Mouse (Mus musculus) liver, embryonic 13.5 days (tissue): ENCODE measurements around the gene Rwdd4a. TPM values are rescaled to one million over a fixed set of nuclear protein-coding genes. Genes with fewer than 3 reads are reported as not detected.

Source experiments
- ATAC-seq: fragments of 200-750 bp; cut with Nextera tagmentation; 2 replicates; pipeline ENCODE4 v1.8.0; 2017; ENCODE audit warnings: low read depth, mild to moderate bottlenecking, moderate number of reproducible peaks, moderate library complexity
- DNase-seq: peaks from one replicate; pipeline ENCODE4 v3.0.0; 2022
- H3K27ac ChIP-seq: fragments of 300-500 bp; sonication (generic); 2 replicates; pipeline ENCODE4 v1.5.1; 2015; ENCODE audit warnings: moderate library complexity, mild to moderate bottlenecking, inconsistent platforms
- H3K27me3 ChIP-seq: fragments of 300-500 bp; sonication (generic); 2 replicates; pipeline ENCODE4 v1.6.1; 2015; ENCODE audit warnings: mild to moderate bottlenecking, inconsistent platforms
- H3K36me3 ChIP-seq: fragments of 300-500 bp; sonication (generic); 2 replicates; pipeline ENCODE4 v1.6.1; 2015; ENCODE audit warnings: mild to moderate bottlenecking, inconsistent platforms
- H3K4me1 ChIP-seq: fragments of 300-500 bp; sonication (generic); replicated peaks from 2 replicates; pipeline ENCODE4 v1.6.1; 2015; ENCODE audit warnings: inconsistent platforms
- H3K4me2 ChIP-seq: fragments of 300-500 bp; sonication (generic); 2 replicates; pipeline ENCODE4 v1.6.1; 2015; ENCODE audit warnings: inconsistent platforms, mild to moderate bottlenecking, moderate library complexity
- H3K4me3 ChIP-seq: fragments of 300-500 bp; sonication (generic); replicated peaks from 2 replicates; pipeline ENCODE4 v1.5.1; 2015; ENCODE audit warnings: mild to moderate bottlenecking, inconsistent platforms
- H3K9ac ChIP-seq: fragments of 300-500 bp; sonication (generic); 2 replicates; pipeline ENCODE4 v1.6.1; 2015; ENCODE audit warnings: mild to moderate bottlenecking, inconsistent platforms
- H3K9me3 ChIP-seq: fragments of 300-500 bp; sonication (generic); replicated peaks from 2 replicates; pipeline ENCODE4 v1.6.1; 2016; ENCODE audit warnings: inconsistent platforms
- WGBS: fragments of 180-500 bp; shearing (Covaris S2); methylation state at CpG from one replicate; pipeline ENCODE4 v1.1.7; 2015; ENCODE audit not compliant: insufficient replicate concordance; 5-methylcytosine and 5-hydroxymethylcytosine counted together
- microRNA-seq: library from miRNA; unstranded; fragments of <30 nt; microRNA quantifications from one replicate; pipeline ENCODE4, GENCODE M21; 2016
- polyA plus RNA-seq: library from polyadenylated mRNA; unstranded; fragments of >200 nt; fragmentation: Nextera tagmentation; extraction: Ambion mirVana; gene quantifications from 2 replicates; pipeline ENCODE4 v1.2.1, GENCODE M21; 2015

Gene Rwdd4a
- polyA plus RNA-seq, 1 experiment from 2014 or later = 30.5 TPM

- Histone ChIP-seq H3K27me3 (no peaks in the 10 kb centered on the region), H3K9me3 (no peaks in the 10 kb centered on the region), H3K4me2 (no peak overlapping the region), H3K36me3 (no peaks in the 10 kb centered on the region), H3K4me3 (no peak overlapping the region), H3K4me1 (no peaks in the 10 kb centered on the region), H3K9ac (no peak overlapping the region), H3K27ac (no peak overlapping the region)
- ATAC-seq = no peak
- no peak for DNase-seq
- 66% methylated on average over 7 of the region's 7 CpGs for WGBS
These were observed 48.0 kb downstream of the Rwdd4a start for GRCm38 (mm10) chr8:47581454-47581853.

- Histone ChIP-seq H3K4me3 (no peak overlapping the region), H3K4me2 (no peak overlapping the region), H3K4me1 (no peaks in the 10 kb centered on the region), H3K9me3 (no peaks in the 10 kb centered on the region), H3K27me3 (no peaks in the 10 kb centered on the region), H3K27ac (no peak overlapping the region), H3K9ac (no peak overlapping the region), H3K36me3 (no peaks in the 10 kb centered on the region)
- ATAC-seq (no peak), DNase-seq (no peak)
- WGBS = 88% methylated on average over 5 of the region's 5 CpGs
These were observed 55.2 kb downstream of the Rwdd4a start for GRCm38 (mm10) chr8:47588616-47589015.

GRCm38 (mm10) chr8:47590400-47590799, 56.9 kb downstream of the Rwdd4a start:
- no peaks in the 10 kb centered on the region for H3K36me3 ChIP-seq
- H3K27me3 ChIP-seq = no peaks in the 10 kb centered on the region
- no peak overlapping the region for H3K4me3 ChIP-seq
- no peaks in the 10 kb centered on the region for H3K4me1 ChIP-seq
- H3K27ac ChIP-seq = no peak overlapping the region
- no peak overlapping the region for H3K4me2 ChIP-seq
- 75% methylated on average over 10 of the region's 10 CpGs for WGBS
- no peaks in the 10 kb centered on the region for H3K9me3 ChIP-seq
- H3K9ac ChIP-seq = no peak overlapping the region
- no peak for ATAC-seq
- no peak for DNase-seq

GRCm38 (mm10) chr8:47600664-47601063, 67.2 kb downstream of the Rwdd4a start:
- 68% methylated on average over 8 of the region's 8 CpGs for whole genome bisulfite sequencing
- no peak overlapping the region for H3K4me3 ChIP-seq
- H3K27ac ChIP-seq = no peak overlapping the region
- DNase-seq (no peak), ATAC-seq (no peak)
- H3K9ac ChIP-seq = no peak overlapping the region
- H3K4me1 ChIP-seq = no peaks in the 10 kb centered on the region
- no peaks in the 10 kb centered on the region for H3K27me3 ChIP-seq
- no peaks in the 10 kb centered on the region for H3K9me3 ChIP-seq
- no peak overlapping the region for H3K4me2 ChIP-seq
- H3K36me3 ChIP-seq = no peaks in the 10 kb centered on the region

Small RNA genes within 50 kb of the gene (microRNA-seq; reads per million reads assigned to microRNA genes)
- not detected for gene Gm27409

Other genes with a start within 250 kb of the Rwdd4a start
- gene Stox2, start 87.3 kb upstream of the Rwdd4a start, polyA plus RNA-seq = 0.46 and 0.61 TPM in 2 replicates
- 14.3 and 17.6 TPM in 2 replicates for gene Trappc11, start 194 bp upstream of the Rwdd4a start, polyA plus RNA-seq
- 8.6 and 9.9 TPM in 2 replicates for gene Ing2, start 141.9 kb downstream of the Rwdd4a start, polyA plus RNA-seq
- gene Cdkn2aip, start 180.3 kb downstream of the Rwdd4a start, polyA plus RNA-seq = 13.5 and 16.1 TPM in 2 replicates